In genomic region chr2:33876529-33877290, GRCm38 (mm10) we compare ENCODE assay signal across 8 mouse cellular contexts. TPM values are rescaled to one million over a fixed set of nuclear protein-coding genes. Genes with fewer than 3 reads are reported as not detected.
DNase-seq lines count a peak whose midpoint lies in the region; ATAC-seq and TF ChIP-seq lines count a peak whose summit lies in the region.

No protein-coding gene starts in this region.

- peaks cover 37% of the 10 kb centered on the region for H3K4me1 ChIP-seq in lung, embryonic 14.5 days (ENCODE audit: insufficient read depth)
- peaks cover 36% of the 10 kb centered on the region for H3K4me1 ChIP-seq in lung, adult 2 months (ENCODE audit: control insufficient read depth, insufficient read depth, low read length)
- H3K4me1 ChIP-seq in forebrain, embryonic 11.5 days (replicated peaks; ENCODE audit: control insufficient read depth, insufficient read depth, low read length), result peaks cover 27% of the 10 kb centered on the region
- peaks cover 32% of the 10 kb centered on the region for H3K4me1 ChIP-seq in heart, embryonic 15.5 days (replicated peaks)

- no peaks in the 10 kb centered on the region; the same call in 1 of the 2 replicates for H3K9me3 ChIP-seq in lung, embryonic 14.5 days (ENCODE audit: low read depth, low read length)
- no peaks in the 10 kb centered on the region for H3K9me3 ChIP-seq in forebrain, embryonic 11.5 days (ENCODE audit: control insufficient read depth, low read length)
- no peaks in the 10 kb centered on the region for H3K9me3 ChIP-seq in heart, embryonic 15.5 days (replicated peaks)

- TF ChIP-seq POLR2A in lung, adult 2 months (IDR thresholded peaks at IDR 0.05; ENCODE audit: borderline replicate concordance, extremely low read depth, low read depth, low read length), result no peak

- peak; percentile 64; the same call in 1 of the 2 replicates for ATAC-seq in lung, embryonic 14.5 days (ENCODE audit: insufficient read depth)
- peak; percentile 93 for ATAC-seq in forebrain, embryonic 11.5 days (replicated peaks; ENCODE audit: low FRiP score)
- ATAC-seq in heart, embryonic 15.5 days (replicated peaks; ENCODE audit: insufficient number of reproducible peaks, insufficient read depth, low FRiP score, low read depth), result no peak

- peaks cover 25% of the 10 kb centered on the region for H3K36me3 ChIP-seq in lung, embryonic 14.5 days (ENCODE audit: insufficient read depth)
- H3K36me3 ChIP-seq in forebrain, embryonic 11.5 days (ENCODE audit: control insufficient read depth, insufficient read depth, low read length), result peaks cover 9% of the 10 kb centered on the region
- peaks cover 15% of the 10 kb centered on the region for H3K36me3 ChIP-seq in heart, embryonic 15.5 days

- H3K4me2 ChIP-seq in lung, embryonic 14.5 days, result peak overlapping the region; percentile 41
- peak overlapping the region; percentile 8; the same call in 1 of the 2 replicates for H3K4me2 ChIP-seq in forebrain, embryonic 11.5 days (ENCODE audit: low read depth, low read length, severe bottlenecking)
- H3K4me2 ChIP-seq in heart, embryonic 15.5 days, result peak overlapping the region; percentile 24; the same call in 1 of the 2 replicates

- no peak for TF ChIP-seq CTCF in lung, embryonic 14.5 days (IDR thresholded peaks at IDR 0.05; ENCODE audit: low read depth)
- no peak for TF ChIP-seq CTCF in lung, adult 2 months (IDR thresholded peaks at IDR 0.05; ENCODE audit: insufficient read depth, low read length)

- H3K9ac ChIP-seq in lung, embryonic 14.5 days, result peak overlapping the region; percentile 13; the same call in 1 of the 2 replicates
- peak overlapping the region; percentile 47 for H3K9ac ChIP-seq in forebrain, embryonic 11.5 days (ENCODE audit: low read length)
- H3K9ac ChIP-seq in heart, embryonic 15.5 days, result no peak overlapping the region

- H3K27ac ChIP-seq in lung, embryonic 14.5 days (ENCODE audit: low read depth), result peak overlapping the region; percentile 94
- H3K27ac ChIP-seq in forebrain, embryonic 11.5 days (ENCODE audit: low read depth, low read length), result peak overlapping the region; percentile 91
- H3K27ac ChIP-seq in heart, embryonic 15.5 days, result peak overlapping the region; percentile 57

- no peak overlapping the region for H3K4me3 ChIP-seq in lung, embryonic 14.5 days (ENCODE audit: low read depth, low read length)
- no peak overlapping the region for H3K4me3 ChIP-seq in lung, adult 2 months (replicated peaks; ENCODE audit: extremely low read depth, low read depth, low read length)
- no peak overlapping the region for H3K4me3 ChIP-seq in forebrain, embryonic 11.5 days (ENCODE audit: low read depth, low read length)
- no peak overlapping the region for H3K4me3 ChIP-seq in heart, embryonic 15.5 days

- 21% methylated on average over 25 of the region's 25 CpGs for WGBS in lung, embryonic 14.5 days
- WGBS in lung, adult 2 months, result 44% methylated on average over 25 of the region's 25 CpGs
- WGBS in forebrain, embryonic 11.5 days, result 8% methylated on average over 25 of the region's 25 CpGs
- 39% methylated on average over 25 of the region's 25 CpGs for WGBS in heart, embryonic 15.5 days

- peak; percentile 78 for DNase-seq in lung, embryonic 14.5 days
- DNase-seq in lung, adult 2 months, result no peak
- DNase-seq in forebrain, embryonic 11.5 days (ENCODE audit: low spot score), result peak; percentile 94
- DNase-seq in kidney, postnatal 10 days, result peak; percentile 79
- DNase-seq in liver, result peak; percentile 26
- peak; percentile 28 for DNase-seq in ovary, postnatal 10 days (ENCODE audit: low spot score)
- no peak for DNase-seq in urinary bladder, adult 2 months (ENCODE audit: low spot score)

- H3K27me3 ChIP-seq in lung, embryonic 14.5 days (ENCODE audit: insufficient read depth, low read length), result no peaks in the 10 kb centered on the region
- no peaks in the 10 kb centered on the region for H3K27me3 ChIP-seq in forebrain, embryonic 11.5 days (ENCODE audit: control insufficient read depth, insufficient read depth, low read length)
- no peaks in the 10 kb centered on the region for H3K27me3 ChIP-seq in heart, embryonic 15.5 days

RNA-seq across cellular contexts. Expression of gene Mvb12b, which starts 11.0 kb away (rescaled TPM):
- 20.7 and 24.8 TPM in 2 replicates for polyA plus RNA-seq in lung, embryonic 14.5 days (2014; fragmentation: Nextera tagmentation; extraction: Ambion mirVana)
- 47.0 and 49.9 TPM in 2 replicates for polyA plus RNA-seq in lung, adult 2 months (2012; rRNA removed)
- 30.9 and 31.1 TPM in 2 replicates for polyA plus RNA-seq in forebrain, embryonic 11.5 days (2014; fragmentation: Nextera tagmentation; extraction: Ambion mirVana)
- 12.7 and 15.7 TPM in 2 replicates for polyA plus RNA-seq in heart, embryonic 15.5 days (2015; fragmentation: Nextera tagmentation; extraction: Ambion mirVana)
- polyA plus RNA-seq in urinary bladder, adult 2 months (2012; rRNA removed), result 15.1 and 21.0 TPM in 2 replicates

Comparison
In these comparisons a context has a peak if more than half of its experiments do, and no peak if none do; other contexts are left out.
1. DNase-seq: peak in lung, embryonic 14.5 days (single experiment), forebrain, embryonic 11.5 days (single experiment), kidney, postnatal 10 days (single experiment), liver (single experiment) and ovary, postnatal 10 days (single experiment); none in lung, adult 2 months (single experiment) and urinary bladder, adult 2 months (single experiment).
2. Peak in every context shown above with its lines, with median percentiles within 50 percentile points of each other: H3K27ac ChIP-seq and H3K4me2 ChIP-seq.